Mouse (Mus musculus) midbrain, embryonic 15.5 days (tissue): ENCODE measurements around the gene Meis1. TPM values are rescaled to one million over a fixed set of nuclear protein-coding genes. Genes with fewer than 3 reads are reported as not detected.

Experiments
- ATAC-seq: fragments of 200-750 bp; cut with Nextera tagmentation; replicated peaks from 2 replicates; pipeline ENCODE4 v1.8.0; 2017; ENCODE audit warnings: moderate TSS enrichment
- H3K27ac ChIP-seq: fragments of 300-500 bp; sonication (generic); 2 replicates; pipeline ENCODE4 v1.5.1; 2015; ENCODE audit warnings: mild to moderate bottlenecking, inconsistent platforms
- H3K27me3 ChIP-seq: fragments of 300-500 bp; sonication (generic); replicated peaks from 2 replicates; pipeline ENCODE4 v1.6.1; 2015; ENCODE audit warnings: inconsistent platforms
- H3K36me3 ChIP-seq: fragments of 300-500 bp; sonication (generic); replicated peaks from 2 replicates; pipeline ENCODE4 v1.6.1; 2015; ENCODE audit warnings: inconsistent platforms
- H3K4me1 ChIP-seq: fragments of 300-500 bp; sonication (generic); 2 replicates; pipeline ENCODE4 v1.6.1; 2015; ENCODE audit warnings: inconsistent platforms
- H3K4me2 ChIP-seq: fragments of 300-500 bp; sonication (generic); 2 replicates; pipeline ENCODE4 v1.6.1; 2015; ENCODE audit warnings: inconsistent platforms, mild to moderate bottlenecking, moderate library complexity
- H3K4me3 ChIP-seq: fragments of 300-500 bp; sonication (generic); 2 replicates; pipeline ENCODE4 v1.5.1; 2015; ENCODE audit warnings: mild to moderate bottlenecking, inconsistent platforms
- H3K9ac ChIP-seq: fragments of 300-500 bp; sonication (generic); 2 replicates; pipeline ENCODE4 v1.6.1; 2015; ENCODE audit warnings: mild to moderate bottlenecking, inconsistent platforms
- H3K9me3 ChIP-seq: fragments of 300-500 bp; sonication (generic); 2 replicates; pipeline ENCODE4 v1.6.1; 2016; ENCODE audit warnings: inconsistent platforms
- WGBS: fragments of 180-500 bp; shearing (Covaris S2); methylation state at CpG from one replicate; pipeline ENCODE4 v1.1.7; 2015; ENCODE audit warnings: mixed read lengths; 5-methylcytosine and 5-hydroxymethylcytosine counted together
- polyA plus RNA-seq: library from polyadenylated mRNA; unstranded; fragments of >200 nt; fragmentation: Nextera tagmentation; extraction: Ambion mirVana; gene quantifications from 2 replicates; pipeline ENCODE4 v1.2.1, GENCODE M21; 2015

Meis1 gene
- polyA plus RNA-seq, 1 experiment from 2014 or later: 38.5 TPM

DNA sequence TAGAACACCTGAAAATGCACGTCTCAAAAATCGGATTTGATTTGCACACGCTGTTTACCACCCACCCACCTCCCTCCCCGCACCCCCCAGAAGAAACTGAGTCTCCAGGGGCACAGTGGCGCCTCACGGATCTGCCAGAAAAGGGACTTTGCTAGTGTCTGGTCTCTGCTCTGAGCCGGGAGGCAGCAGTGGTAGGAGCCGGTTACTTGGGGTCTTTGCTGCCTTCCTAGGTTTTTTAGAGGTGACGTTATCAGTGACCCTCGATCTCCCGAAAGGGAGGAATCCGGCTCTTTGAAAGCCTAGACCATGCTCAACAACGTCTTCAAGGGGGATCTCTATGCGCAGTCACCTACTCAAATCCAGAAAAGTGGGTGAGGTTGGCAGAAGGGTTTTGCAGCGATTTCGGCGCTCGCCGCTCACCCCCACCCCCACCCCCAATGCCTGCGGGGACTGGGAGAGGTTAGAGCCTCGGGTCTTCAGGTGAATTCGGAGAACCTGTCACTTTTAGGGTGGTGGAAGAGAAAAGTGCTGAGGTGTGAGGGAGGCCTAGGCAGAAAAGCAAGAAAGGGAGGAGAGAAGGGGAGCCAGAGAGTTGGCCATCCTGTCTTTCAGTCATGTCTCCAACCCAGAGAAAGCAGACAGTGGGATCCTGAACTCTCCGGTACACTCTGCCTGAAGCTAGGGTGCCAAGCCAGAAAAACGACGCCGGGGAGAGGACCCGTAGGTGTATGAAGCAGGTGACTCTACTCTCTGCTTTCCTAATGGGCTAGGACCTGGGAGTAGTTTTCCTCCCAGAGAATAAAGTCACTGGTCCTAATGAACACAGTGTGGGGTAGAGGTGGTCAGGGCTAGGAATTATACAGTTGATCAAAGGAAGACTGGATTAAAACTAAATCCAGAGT lies 143.5 kb downstream of the Meis1 start:
- Histone ChIP-seq H3K4me2 (peak overlapping the region; percentile 25), H3K36me3 (no peaks in the 10 kb centered on the region), H3K4me3 (peak overlapping the region; percentile 15; the same call in 1 of the 2 replicates), H3K27ac (no peak overlapping the region), H3K4me1 (peaks cover 45% of the 10 kb centered on the region), H3K9me3 (no peaks in the 10 kb centered on the region), H3K9ac (no peak overlapping the region), H3K27me3 (peaks cover 36% of the 10 kb centered on the region)
- ATAC-seq: no peak
- 1% methylated on average over 27 of the region's 27 CpGs for whole genome bisulfite sequencing

DNA sequence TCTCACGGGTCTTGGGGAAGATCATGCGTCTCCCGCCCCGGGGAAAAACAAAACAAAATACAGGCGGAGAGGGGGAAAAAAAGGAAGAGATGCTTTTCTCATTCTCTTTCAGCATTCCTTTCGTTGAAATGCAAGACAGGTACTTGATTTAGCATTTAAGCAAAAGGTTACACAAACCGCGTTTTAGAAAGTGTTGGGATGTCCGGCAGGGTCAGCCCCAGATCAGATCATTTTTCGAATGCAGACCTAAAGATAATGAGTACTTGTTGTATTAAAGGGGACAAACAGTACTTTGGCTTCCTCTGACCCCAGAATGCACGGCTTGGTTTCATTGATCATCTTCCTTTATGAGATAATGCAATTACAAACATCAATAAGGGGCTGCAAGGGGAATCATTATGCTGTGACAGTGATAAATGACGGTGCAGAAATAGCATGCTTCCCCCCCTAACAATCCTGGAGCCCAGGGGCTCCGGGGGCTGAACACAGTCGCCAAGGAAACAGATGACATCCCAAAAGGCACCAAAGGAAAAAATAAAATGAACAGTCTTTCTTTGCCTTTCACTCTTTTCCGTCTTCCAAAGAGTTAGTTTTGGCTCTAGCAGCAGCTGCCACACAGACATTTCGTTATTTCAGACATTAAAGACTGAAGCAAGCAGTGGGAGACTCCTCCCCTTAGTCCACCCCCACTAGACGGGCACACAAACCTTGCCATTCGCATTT lies 144.3 kb downstream of the Meis1 start:
- no peaks in the 10 kb centered on the region for H3K9me3 ChIP-seq
- peak overlapping the region; percentile 15; the same call in 1 of the 2 replicates for H3K4me3 ChIP-seq
- peaks cover 45% of the 10 kb centered on the region for H3K4me1 ChIP-seq
- H3K4me2 ChIP-seq: peak overlapping the region; percentile 25
- H3K27me3 ChIP-seq: peaks cover 43% of the 10 kb centered on the region
- H3K36me3 ChIP-seq: no peaks in the 10 kb centered on the region
- H3K9ac ChIP-seq: no peak overlapping the region
- WGBS: 2% methylated on average over 18 of the region's 18 CpGs
- ATAC-seq: no peak
- H3K27ac ChIP-seq: no peak overlapping the region

DNA sequence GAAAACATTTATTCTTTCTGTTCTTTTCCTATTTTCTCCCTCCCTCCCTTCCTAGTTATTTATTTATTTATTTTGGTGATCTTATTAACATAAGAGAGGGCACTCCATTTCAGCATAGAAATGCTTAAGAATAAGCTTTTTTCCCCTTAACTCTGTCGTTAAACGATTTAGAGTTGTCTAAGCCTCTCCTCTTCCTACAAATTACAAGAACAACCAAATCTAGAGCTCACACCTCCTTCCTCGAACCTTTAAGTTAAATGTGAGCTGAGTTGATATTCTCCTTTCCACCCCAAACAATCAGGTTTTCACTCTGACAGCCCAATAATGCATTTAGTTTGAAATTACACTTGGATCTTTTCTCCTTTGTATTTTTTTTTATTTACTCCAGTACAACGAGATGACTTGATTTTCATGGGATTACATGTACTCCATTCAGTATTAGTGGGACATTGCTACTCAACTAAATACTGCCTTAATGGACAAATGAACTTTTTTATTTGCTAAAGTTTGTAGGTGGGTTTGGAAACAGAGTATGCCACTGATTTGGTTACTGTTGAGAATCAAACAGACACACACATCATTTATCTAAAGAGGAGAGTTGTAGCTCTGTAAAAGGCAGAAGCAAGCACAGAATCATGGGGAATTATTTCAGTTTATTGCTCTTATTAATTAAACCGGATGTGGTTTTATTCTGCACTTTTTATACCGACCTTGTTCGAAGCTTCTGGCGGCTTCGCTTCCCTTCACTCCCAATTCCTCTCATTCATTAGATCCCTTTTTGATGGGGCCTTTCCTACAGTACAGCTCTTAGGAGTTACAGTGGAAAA lies 145.1 kb downstream of the Meis1 start:
- no peak overlapping the region for H3K9ac ChIP-seq
- H3K9me3 ChIP-seq: no peaks in the 10 kb centered on the region
- no peak overlapping the region for H3K4me3 ChIP-seq
- 5% methylated on average over 9 of the region's 9 CpGs for WGBS
- no peaks in the 10 kb centered on the region for H3K36me3 ChIP-seq
- H3K27me3 ChIP-seq: peaks cover 44% of the 10 kb centered on the region
- no peak overlapping the region for H3K27ac ChIP-seq
- H3K4me1 ChIP-seq: peaks cover 45% of the 10 kb centered on the region
- ATAC-seq: no peak
- H3K4me2 ChIP-seq: no peak overlapping the region

DNA sequence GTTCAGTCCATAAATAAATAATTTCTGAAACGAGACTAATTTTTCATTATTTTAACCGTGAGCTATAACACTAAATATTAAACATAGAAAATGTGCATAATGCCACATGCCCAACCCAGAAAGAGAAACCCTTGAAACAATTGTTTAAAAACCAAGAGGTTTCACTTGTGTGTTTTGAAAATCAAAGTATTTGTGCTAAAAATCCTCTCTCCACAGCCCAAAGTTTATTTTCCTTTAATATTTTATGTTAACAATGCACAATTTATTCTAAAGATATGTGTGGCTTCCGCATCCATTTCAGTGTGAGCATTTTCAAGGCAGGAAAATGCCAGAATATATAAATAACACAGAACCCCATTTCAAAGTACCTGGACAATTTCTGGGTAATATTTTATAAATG lies 146.0 kb downstream of the Meis1 start:
- H3K9me3 ChIP-seq: no peaks in the 10 kb centered on the region
- H3K36me3 ChIP-seq: no peaks in the 10 kb centered on the region
- H3K27me3 ChIP-seq: peaks cover 47% of the 10 kb centered on the region
- no peak overlapping the region for H3K27ac ChIP-seq
- no peak overlapping the region for H3K4me3 ChIP-seq
- 7% methylated on average over 3 of the region's 3 CpGs for WGBS
- no peak for ATAC-seq
- H3K4me2 ChIP-seq: no peak overlapping the region
- peaks cover 41% of the 10 kb centered on the region for H3K4me1 ChIP-seq
- H3K9ac ChIP-seq: no peak overlapping the region

- H3K27ac ChIP-seq: no peak overlapping the region
- no peaks in the 10 kb centered on the region for H3K36me3 ChIP-seq
- H3K4me3 ChIP-seq: no peak overlapping the region
- no peaks in the 10 kb centered on the region for H3K9me3 ChIP-seq
- no peak for ATAC-seq
- peaks cover 50% of the 10 kb centered on the region for H3K27me3 ChIP-seq
- H3K9ac ChIP-seq: no peak overlapping the region
- peaks cover 37% of the 10 kb centered on the region for H3K4me1 ChIP-seq
- 4% methylated on average over 12 of the region's 12 CpGs for WGBS
- H3K4me2 ChIP-seq: peak overlapping the region; percentile 56; the same call in 1 of the 2 replicates
Observed at GRCm38 (mm10) chr11:18872118-18872751, 146.6 kb downstream of the Meis1 start.

- no peaks in the 10 kb centered on the region for H3K9me3 ChIP-seq
- no peaks in the 10 kb centered on the region for H3K36me3 ChIP-seq
- H3K4me1 ChIP-seq: peaks cover 29% of the 10 kb centered on the region
- H3K4me2 ChIP-seq: peak overlapping the region; percentile 56
- peak; percentile 70 for ATAC-seq
- no peak overlapping the region for H3K27ac ChIP-seq
- peak overlapping the region; percentile 22; the same call in 1 of the 2 replicates for H3K9ac ChIP-seq
- WGBS: under 1% methylated on average over 58 of the region's 58 CpGs
- H3K27me3 ChIP-seq: peaks cover 42% of the 10 kb centered on the region
- peak overlapping the region; percentile 30 for H3K4me3 ChIP-seq
Observed at GRCm38 (mm10) chr11:18871170-18872081, 147.4 kb downstream of the Meis1 start.

- H3K9me3 ChIP-seq: no peaks in the 10 kb centered on the region
- H3K4me2 ChIP-seq: peak overlapping the region; percentile 56; the same call in 1 of the 2 replicates
- H3K9ac ChIP-seq: no peak overlapping the region
- H3K36me3 ChIP-seq: no peaks in the 10 kb centered on the region
- 4% methylated on average over 25 of the region's 25 CpGs for WGBS
- peaks cover 26% of the 10 kb centered on the region for H3K4me1 ChIP-seq
- no peak overlapping the region for H3K27ac ChIP-seq
- ATAC-seq: no peak
- H3K27me3 ChIP-seq: peaks cover 34% of the 10 kb centered on the region
- no peak overlapping the region for H3K4me3 ChIP-seq
Observed at GRCm38 (mm10) chr11:18870121-18870931, 148.5 kb downstream of the Meis1 start.

GRCm38 (mm10) chr11:18869429-18869969 lies 149.3 kb downstream of the Meis1 start:
- Histone ChIP-seq H3K27ac (no peak overlapping the region), H3K9me3 (no peaks in the 10 kb centered on the region), H3K4me2 (no peak overlapping the region), H3K9ac (no peak overlapping the region), H3K27me3 (peaks cover 27% of the 10 kb centered on the region), H3K4me1 (peaks cover 18% of the 10 kb centered on the region), H3K36me3 (no peaks in the 10 kb centered on the region), H3K4me3 (no peak overlapping the region)
- ATAC-seq: no peak
- WGBS: 25% methylated on average over 6 of the region's 6 CpGs

DNA sequence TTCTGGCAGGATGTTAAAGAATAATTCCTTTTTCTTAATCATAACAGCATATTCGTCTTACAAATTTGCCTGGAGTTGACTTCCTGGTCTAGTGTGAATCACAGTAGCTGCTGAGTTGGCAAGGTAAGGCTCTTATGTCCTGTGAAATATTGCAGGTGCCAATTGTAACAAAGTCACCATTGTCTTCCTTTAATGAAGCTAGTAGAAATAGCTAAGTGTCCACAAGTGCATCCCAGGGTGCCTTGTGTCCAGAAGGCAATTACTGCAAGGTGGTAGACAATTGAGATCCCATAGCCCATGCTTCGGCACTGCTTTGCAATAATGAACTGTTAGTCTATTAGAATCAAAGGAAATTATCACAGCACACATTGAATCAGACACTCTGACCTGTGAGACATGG lies 151.1 kb downstream of the Meis1 start:
- Histone ChIP-seq H3K4me3 (no peak overlapping the region), H3K9me3 (no peaks in the 10 kb centered on the region), H3K36me3 (no peaks in the 10 kb centered on the region), H3K4me2 (no peak overlapping the region), H3K9ac (no peak overlapping the region), H3K4me1 (peaks cover 14% of the 10 kb centered on the region), H3K27ac (no peak overlapping the region), H3K27me3 (peaks cover 19% of the 10 kb centered on the region)
- 65% methylated on average over 2 of the region's 2 CpGs for WGBS
- ATAC-seq: no peak

DNA sequence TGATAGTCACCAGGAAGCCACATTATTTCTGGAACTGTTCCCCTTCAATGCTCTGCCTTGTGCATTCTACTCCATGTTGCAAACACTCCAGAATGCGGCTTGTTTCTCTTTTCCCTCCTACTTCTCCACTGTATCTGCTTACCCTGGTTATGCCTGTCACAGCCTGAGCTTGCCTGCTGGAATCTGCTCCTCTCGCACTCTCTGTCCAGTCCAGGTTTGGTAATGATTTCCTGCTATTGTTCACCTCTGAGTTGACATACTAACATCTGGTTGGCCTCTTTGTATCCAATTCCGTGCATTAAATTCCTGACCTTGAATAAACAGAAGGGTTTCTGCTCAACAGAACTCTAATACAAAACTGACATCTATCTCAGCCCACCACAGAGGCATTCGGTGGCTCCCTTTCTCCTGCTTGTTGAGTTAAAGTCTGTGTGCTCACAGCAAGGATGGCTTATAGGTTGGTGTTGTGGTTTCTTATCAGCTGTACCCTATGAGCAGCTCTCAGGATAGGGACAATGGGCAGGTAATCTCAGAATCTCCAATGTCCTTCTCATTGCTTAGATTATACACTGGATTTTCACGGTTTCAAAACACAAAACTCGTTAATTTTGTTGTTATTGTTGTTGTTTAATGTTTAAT lies 152.5 kb downstream of the Meis1 start:
- WGBS: 60% methylated on average over 6 of the region's 6 CpGs
- Histone ChIP-seq H3K4me3 (no peak overlapping the region), H3K27ac (no peak overlapping the region), H3K4me1 (peaks cover 9% of the 10 kb centered on the region), H3K9me3 (no peaks in the 10 kb centered on the region), H3K9ac (no peak overlapping the region), H3K27me3 (peaks cover 19% of the 10 kb centered on the region), H3K36me3 (no peaks in the 10 kb centered on the region), H3K4me2 (no peak overlapping the region)
- no peak for ATAC-seq
